Mouse (Mus musculus) gastrocnemius, postnatal 10 days (tissue): ENCODE measurements around the gene Slc24a3. TPM values are rescaled to one million over a fixed set of nuclear protein-coding genes. Genes with fewer than 3 reads are reported as not detected.

Source experiments
- DNase-seq: peaks from one replicate; pipeline ENCODE4 v3.0.0; 2021; ENCODE audit warnings: mixed read lengths
- total RNA-seq, 2 experiments: library from RNA; stranded (reverse); gene quantifications; 2 replicates each; pipeline ENCODE4 v1.2.3; 2021

The Slc24a3 gene
- total RNA-seq, 2 experiments from 2014 or later: 5.8 to 6.1 TPM

GRCm38 (mm10) chr2:145686017-145686416 is 518.5 kb downstream of the Slc24a3 start:
- DNase-seq: no peak

GRCm38 (mm10) chr2:145691367-145692009 is 523.9 kb downstream of the Slc24a3 start:
- DNase-seq: no peak
